Mouse (Mus musculus) hindbrain, embryonic 11.5 days (tissue): Measurements from ENCODE around the gene Stard3. TPM values are rescaled to one million over a fixed set of nuclear protein-coding genes. Genes with fewer than 3 reads are reported as not detected.

Experiments used
- ATAC-seq: fragments of 200-750 bp; cut with Nextera tagmentation; 2 replicates; pipeline ENCODE4 v1.8.0; 2017; ENCODE audit warnings: mild to moderate bottlenecking, moderate TSS enrichment, moderate library complexity; ENCODE audit not compliant: low FRiP score
- DNase-seq: peaks from one replicate; pipeline ENCODE4 v3.0.0-alpha.2; 2015; ENCODE audit warnings: low spot score
- H3K27ac ChIP-seq: fragments of 300-500 bp; sonication (generic); 2 replicates; pipeline ENCODE4 v1.5.1; 2014; ENCODE audit warnings: mild to moderate bottlenecking, low read depth, low read length
- H3K27me3 ChIP-seq: fragments of 300-500 bp; sonication (generic); 2 replicates; pipeline ENCODE4 v1.6.1; 2014; ENCODE audit warnings: mild to moderate bottlenecking, low read length, moderate library complexity, mixed read lengths; ENCODE audit not compliant: control insufficient read depth, insufficient read depth
- H3K36me3 ChIP-seq: fragments of 300-500 bp; sonication (generic); 2 replicates; pipeline ENCODE4 v1.6.1; 2014; ENCODE audit warnings: mild to moderate bottlenecking, low read length, moderate library complexity, mixed read lengths; ENCODE audit not compliant: control insufficient read depth, insufficient read depth
- H3K4me1 ChIP-seq: fragments of 300-500 bp; sonication (generic); replicated peaks from 2 replicates; pipeline ENCODE4 v1.6.1; 2014; ENCODE audit warnings: low read length, mixed read lengths; ENCODE audit not compliant: control insufficient read depth, insufficient read depth
- H3K4me2 ChIP-seq: fragments of 300-500 bp; sonication (generic); replicated peaks from 2 replicates; pipeline ENCODE4 v1.6.1; 2014; ENCODE audit warnings: mild to moderate bottlenecking, low read depth, low read length
- H3K4me3 ChIP-seq: fragments of 300-500 bp; sonication (generic); 2 replicates; pipeline ENCODE4 v1.5.1; 2014; ENCODE audit warnings: low read depth, low read length
- H3K9ac ChIP-seq: fragments of 300-500 bp; sonication (generic); 2 replicates; pipeline ENCODE4 v1.6.1; 2014; ENCODE audit warnings: low read depth, low read length
- H3K9me3 ChIP-seq: fragments of 300-500 bp; sonication (generic); 2 replicates; pipeline ENCODE4 v1.6.1; 2016; ENCODE audit warnings: low read length; ENCODE audit not compliant: control insufficient read depth
- WGBS: fragments of 180-500 bp; shearing (Covaris S2); extraction: QIAGEN DNeasy Blood & Tissue Kit; methylation state at CpG from one replicate; pipeline ENCODE4 v1.1.7; 2014; 5-methylcytosine and 5-hydroxymethylcytosine counted together
- polyA plus RNA-seq: library from polyadenylated mRNA; unstranded; fragments of >200 nt; fragmentation: Nextera tagmentation; extraction: Ambion mirVana; gene quantifications from 2 replicates; pipeline ENCODE4 v1.2.1, GENCODE M21; 2014

Stard3 gene
- polyA plus RNA-seq, 1 experiment from 2014 or later = 43.2 TPM

GRCm38 (mm10) chr11:98400816-98401215, 42.6 kb downstream of the Stard3 start:
- 49% methylated on average over 3 of the region's 3 CpGs for WGBS
- H3K27ac ChIP-seq = no peak overlapping the region; the same call in 1 of the 2 replicates
- H3K36me3 ChIP-seq = no peaks in the 10 kb centered on the region
- peak overlapping the region; percentile 81 for H3K9ac ChIP-seq
- peak overlapping the region; percentile 41 for H3K4me2 ChIP-seq
- H3K9me3 ChIP-seq = no peaks in the 10 kb centered on the region
- peak overlapping the region; percentile 58 for H3K4me3 ChIP-seq
- H3K27me3 ChIP-seq = no peaks in the 10 kb centered on the region
- ATAC-seq (no peak), DNase-seq (no peak)
- H3K4me1 ChIP-seq = 0 out of 2 replicates have a peak, but pooled peaks cover 2% of the 10 kb centered on the region

- no peaks in the 10 kb centered on the region for H3K36me3 ChIP-seq
- 77% methylated on average over 6 of the region's 6 CpGs for WGBS
- ATAC-seq (no peak), DNase-seq (no peak)
- H3K4me2 ChIP-seq = no peak overlapping the region
- no peak overlapping the region for H3K27ac ChIP-seq
- peaks cover 4% of the 10 kb centered on the region; the same call in 1 of the 2 replicates for H3K4me1 ChIP-seq
- no peaks in the 10 kb centered on the region for H3K9me3 ChIP-seq
- H3K9ac ChIP-seq = no peak overlapping the region
- peaks cover 5% of the 10 kb centered on the region; the same call in 1 of the 2 replicates for H3K27me3 ChIP-seq
- no peak overlapping the region for H3K4me3 ChIP-seq
Observed at GRCm38 (mm10) chr11:98406621-98407020, 48.5 kb downstream of the Stard3 start.

- no peaks in the 10 kb centered on the region for H3K36me3 ChIP-seq
- H3K4me1 ChIP-seq = peaks cover 4% of the 10 kb centered on the region
- H3K9me3 ChIP-seq = no peaks in the 10 kb centered on the region
- peak overlapping the region; percentile 8; the same call in 1 of the 2 replicates for H3K4me3 ChIP-seq
- ATAC-seq (0 out of 2 replicates have a peak, but pooled peaks have one; percentile 31), DNase-seq (no peak)
- peaks cover 5% of the 10 kb centered on the region; the same call in 1 of the 2 replicates for H3K27me3 ChIP-seq
- H3K4me2 ChIP-seq = no peak overlapping the region; the same call in 1 of the 2 replicates
- peak overlapping the region; percentile 44 for H3K9ac ChIP-seq
- 38% methylated on average over 8 of the region's 8 CpGs for WGBS
- no peak overlapping the region for H3K27ac ChIP-seq
Observed at GRCm38 (mm10) chr11:98408872-98409271, 50.7 kb downstream of the Stard3 start.

- H3K4me3 ChIP-seq = peak overlapping the region; percentile 8; the same call in 1 of the 2 replicates
- H3K9me3 ChIP-seq = no peaks in the 10 kb centered on the region
- H3K27ac ChIP-seq = no peak overlapping the region
- peak; percentile 61 for DNase-seq
- 7% methylated on average over 8 of the region's 10 CpGs for WGBS
- peak; percentile 73; the same call in 1 of the 2 replicates for ATAC-seq
- H3K27me3 ChIP-seq = peaks cover 5% of the 10 kb centered on the region; the same call in 1 of the 2 replicates
- no peaks in the 10 kb centered on the region for H3K36me3 ChIP-seq
- peak overlapping the region; percentile 44 for H3K9ac ChIP-seq
- H3K4me2 ChIP-seq = no peak overlapping the region; the same call in 1 of the 2 replicates
- H3K4me1 ChIP-seq = peaks cover 4% of the 10 kb centered on the region
Observed at GRCm38 (mm10) chr11:98409341-98409822, 51.2 kb downstream of the Stard3 start.

DNA sequence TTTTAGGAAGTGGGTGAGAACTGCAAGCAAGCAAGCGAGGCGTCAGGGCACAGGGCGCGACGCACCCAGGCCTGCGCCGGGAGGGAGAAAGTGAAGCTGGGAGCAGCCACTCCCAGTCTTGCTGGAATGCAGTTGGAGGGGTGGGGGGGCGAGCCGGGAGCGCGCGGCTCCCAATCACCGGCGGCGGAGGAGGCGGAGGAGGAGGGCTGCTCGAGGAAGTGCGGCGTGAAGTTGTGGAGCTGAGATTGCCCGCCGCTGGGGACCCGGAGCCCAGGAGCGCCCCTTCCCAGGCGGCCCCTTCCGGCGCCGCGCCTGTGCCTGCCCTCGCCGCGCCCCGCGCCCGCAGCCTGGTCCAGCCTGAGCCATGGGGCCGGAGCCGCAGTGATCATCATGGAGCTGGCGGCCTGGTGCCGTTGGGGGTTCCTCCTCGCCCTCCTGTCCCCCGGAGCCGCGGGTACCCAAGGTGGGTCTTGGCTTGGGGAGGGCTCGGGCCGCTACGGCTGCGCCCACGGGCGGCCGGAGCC, 54.2 kb downstream of the Stard3 start, which contains the start of gene Erbb2:
Gene Erbb2, plus strand, starts transcription at position 198 of the 524 bp plus-strand sequence.
- DNase-seq (peak; percentile 79), ATAC-seq (peak; percentile 62)
- no peaks in the 10 kb centered on the region for H3K9me3 ChIP-seq
- H3K4me2 ChIP-seq = peak within 1 kb of the TSS; percentile 99
- peaks cover 5% of the 10 kb centered on the region; the same call in 1 of the 2 replicates for H3K27me3 ChIP-seq
- peak within 1 kb of the TSS; percentile 79 for H3K4me3 ChIP-seq
- H3K9ac ChIP-seq = peak within 1 kb of the TSS; percentile 83
- WGBS = 0% methylated on average over 46 of the region's 49 CpGs
- H3K36me3 ChIP-seq = no peaks in the 10 kb centered on the region
- peaks cover 4% of the 10 kb centered on the region for H3K4me1 ChIP-seq
- H3K27ac ChIP-seq = peak within 1 kb of the TSS; percentile 24; the same call in 1 of the 2 replicates

DNA sequence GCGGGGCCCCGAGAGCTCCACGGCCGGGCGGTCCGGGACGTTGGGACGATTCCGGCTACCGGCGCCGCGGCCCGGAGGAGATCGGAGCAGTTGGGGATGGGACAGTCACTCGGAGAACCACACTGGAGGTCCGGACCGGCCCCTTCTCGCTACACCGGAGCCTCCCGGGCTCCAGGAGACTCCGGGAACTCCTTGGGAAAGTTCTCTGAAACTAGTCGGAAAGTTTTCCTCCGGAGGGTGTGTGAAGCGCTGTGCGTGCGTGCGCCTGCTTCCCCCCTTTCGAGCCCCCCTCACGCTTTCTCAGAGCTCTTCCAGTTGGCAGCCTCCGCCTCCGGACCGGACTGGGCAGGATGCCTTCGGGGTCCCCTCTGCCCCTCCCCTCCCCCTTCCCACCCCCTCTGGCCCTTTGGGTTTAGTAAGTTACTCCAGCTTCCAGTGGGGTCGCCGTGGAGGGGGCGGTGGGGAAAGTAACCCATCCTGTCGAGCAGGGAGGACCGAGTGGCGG, 54.7 kb downstream of the Stard3 start:
- DNase-seq = peak; percentile 58
- peak overlapping the region; percentile 83 for H3K9ac ChIP-seq
- H3K4me3 ChIP-seq = peak overlapping the region; percentile 79
- peaks cover 4% of the 10 kb centered on the region for H3K4me1 ChIP-seq
- H3K27me3 ChIP-seq = peaks cover 5% of the 10 kb centered on the region; the same call in 1 of the 2 replicates
- peak overlapping the region; percentile 24; the same call in 1 of the 2 replicates for H3K27ac ChIP-seq
- H3K4me2 ChIP-seq = peak overlapping the region; percentile 99
- H3K36me3 ChIP-seq = no peaks in the 10 kb centered on the region
- whole genome bisulfite sequencing = 1% methylated on average over 40 of the region's 40 CpGs
- H3K9me3 ChIP-seq = no peaks in the 10 kb centered on the region
- ATAC-seq = peak; percentile 37; the same call in 1 of the 2 replicates

GRCm38 (mm10) chr11:98413731-98414130, 55.6 kb downstream of the Stard3 start:
- no peak overlapping the region for H3K27ac ChIP-seq
- peak; percentile 14 for DNase-seq
- WGBS = 20% methylated on average over 7 of the region's 7 CpGs
- H3K4me1 ChIP-seq = peaks cover 4% of the 10 kb centered on the region
- H3K27me3 ChIP-seq = peaks cover 5% of the 10 kb centered on the region; the same call in 1 of the 2 replicates
- H3K9me3 ChIP-seq = no peaks in the 10 kb centered on the region
- H3K36me3 ChIP-seq = no peaks in the 10 kb centered on the region
- peak overlapping the region; percentile 99 for H3K4me2 ChIP-seq
- ATAC-seq = no peak
- H3K9ac ChIP-seq = no peak overlapping the region
- H3K4me3 ChIP-seq = peak overlapping the region; percentile 79

DNA sequence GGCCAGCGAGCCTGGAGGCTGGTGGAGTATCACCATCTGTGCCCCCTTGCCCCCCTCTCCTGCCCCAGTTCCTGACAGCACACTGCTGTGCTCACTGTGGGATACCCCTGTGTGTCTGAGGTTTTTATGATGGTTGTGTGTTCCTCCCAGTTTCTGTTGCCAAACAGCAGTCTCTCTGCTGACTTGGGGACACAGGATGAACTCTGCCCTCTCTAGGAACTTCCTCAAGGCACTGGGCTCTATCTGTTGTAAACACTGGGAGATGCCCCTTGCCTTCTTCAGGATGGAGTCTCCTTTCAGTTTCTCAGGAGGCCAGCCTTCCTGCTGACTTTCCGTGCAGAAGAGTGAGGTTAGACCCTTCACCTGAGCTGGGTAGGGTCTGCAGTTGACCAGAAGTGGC, 56.0 kb downstream of the Stard3 start:
- ATAC-seq = no peak
- Histone ChIP-seq H3K27ac (no peak overlapping the region), H3K4me2 (no peak overlapping the region), H3K27me3 (peaks cover 5% of the 10 kb centered on the region; the same call in 1 of the 2 replicates), H3K4me3 (no peak overlapping the region), H3K9ac (no peak overlapping the region), H3K36me3 (no peaks in the 10 kb centered on the region), H3K9me3 (no peaks in the 10 kb centered on the region), H3K4me1 (peaks cover 4% of the 10 kb centered on the region)
- no peak for DNase-seq
- 10% methylated on average over 2 of the region's 2 CpGs for WGBS
